Mouse (Mus musculus) hindbrain, embryonic 14.5 days (tissue): ENCODE results near the gene Chn2. TPM values are rescaled to one million over a fixed set of nuclear protein-coding genes. Genes with fewer than 3 reads are reported as not detected.

Experiments used
- ATAC-seq: fragments of 200-750 bp; cut with Nextera tagmentation; 2 replicates; pipeline ENCODE4 v1.8.0; 2017; ENCODE audit warnings: moderate number of reproducible peaks, mild to moderate bottlenecking, moderate TSS enrichment, moderate library complexity; ENCODE audit not compliant: low FRiP score
- DNase-seq: peaks from one replicate; pipeline ENCODE4 v3.0.0-alpha.2; 2015; ENCODE audit warnings: low spot score
- H3K27ac ChIP-seq: fragments of 300-500 bp; sonication (generic); 2 replicates; pipeline ENCODE4 v1.5.1; 2014; ENCODE audit warnings: mild to moderate bottlenecking, moderate library complexity
- H3K27me3 ChIP-seq: fragments of 300-500 bp; sonication (generic); 2 replicates; pipeline ENCODE4 v1.6.1; 2014; ENCODE audit warnings: mild to moderate bottlenecking, low read length, mixed read lengths; ENCODE audit not compliant: control insufficient read depth, insufficient read depth
- H3K36me3 ChIP-seq: fragments of 300-500 bp; sonication (generic); replicated peaks from 2 replicates; pipeline ENCODE4 v1.6.1; 2014; ENCODE audit not compliant: control insufficient read depth, insufficient read depth
- H3K4me1 ChIP-seq: fragments of 300-500 bp; sonication (generic); replicated peaks from 2 replicates; pipeline ENCODE4 v1.6.1; 2014; ENCODE audit warnings: antibody characterized with exemption, low read length, mixed read lengths; ENCODE audit not compliant: control insufficient read depth, insufficient read depth
- H3K4me2 ChIP-seq: fragments of 300-500 bp; sonication (generic); replicated peaks from 2 replicates; pipeline ENCODE4 v1.6.1; 2014; ENCODE audit warnings: mild to moderate bottlenecking, moderate library complexity
- H3K4me3 ChIP-seq: fragments of 300-500 bp; sonication (generic); replicated peaks from 2 replicates; pipeline ENCODE4 v1.5.1; 2014; ENCODE audit warnings: mild to moderate bottlenecking, low read length
- H3K9ac ChIP-seq: fragments of 300-500 bp; sonication (generic); 2 replicates; pipeline ENCODE4 v1.6.1; 2014
- H3K9me3 ChIP-seq: fragments of 300-500 bp; sonication (generic); 2 replicates; pipeline ENCODE4 v1.6.1; 2016; ENCODE audit warnings: low read length; ENCODE audit not compliant: control insufficient read depth
- WGBS: fragments of 180-500 bp; shearing (Covaris S2); extraction: QIAGEN DNeasy Blood & Tissue Kit; methylation state at CpG from one replicate; pipeline ENCODE4 v1.1.7; 2014; 5-methylcytosine and 5-hydroxymethylcytosine counted together
- polyA plus RNA-seq: library from polyadenylated mRNA; unstranded; fragments of >200 nt; fragmentation: Nextera tagmentation; extraction: Ambion mirVana; gene quantifications from 2 replicates; pipeline ENCODE4 v1.2.1, GENCODE M21; 2014

The Chn2 gene
- polyA plus RNA-seq, 1 experiment from 2014 or later, result 28.3 TPM

DNA sequence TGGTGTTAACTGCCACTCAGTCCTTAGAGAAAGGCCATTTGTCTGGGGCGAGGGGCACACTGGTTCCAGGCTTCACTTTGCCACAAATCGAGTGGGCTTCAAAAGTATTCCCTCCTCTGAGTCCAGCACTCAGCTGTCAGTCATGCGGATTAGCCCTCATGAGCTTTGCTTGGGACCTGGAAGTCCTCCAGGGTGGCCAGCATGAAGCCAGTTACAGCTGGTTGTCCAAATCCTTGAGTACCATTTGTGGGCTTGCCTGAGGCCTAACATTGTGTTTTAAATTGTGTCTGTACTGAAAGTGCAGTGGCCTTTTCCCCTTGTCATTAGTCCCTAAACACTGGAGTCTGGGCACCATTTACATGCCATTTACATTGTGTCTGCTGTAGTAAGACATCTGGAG is 101.8 kb downstream of the Chn2 start:
- DNase-seq (no peak), ATAC-seq (no peak)
- Histone ChIP-seq H3K4me3 (no peak overlapping the region), H3K27me3 (no peaks in the 10 kb centered on the region), H3K4me2 (no peak overlapping the region), H3K4me1 (0 out of 2 replicates have a peak, but pooled peaks cover 4% of the 10 kb centered on the region), H3K36me3 (no peaks in the 10 kb centered on the region), H3K27ac (no peak overlapping the region), H3K9me3 (no peaks in the 10 kb centered on the region), H3K9ac (no peak overlapping the region)
- 66% methylated on average over 3 of the region's 3 CpGs for WGBS

- no peak overlapping the region for H3K27ac ChIP-seq
- WGBS, result 83% methylated on average over 11 of the region's 11 CpGs
- ATAC-seq (no peak), DNase-seq (no peak)
- H3K27me3 ChIP-seq, result no peaks in the 10 kb centered on the region
- no peak overlapping the region for H3K4me3 ChIP-seq
- no peaks in the 10 kb centered on the region for H3K36me3 ChIP-seq
- 0 out of 2 replicates have a peak, but pooled peaks cover 4% of the 10 kb centered on the region for H3K4me1 ChIP-seq
- no peaks in the 10 kb centered on the region for H3K9me3 ChIP-seq
- no peak overlapping the region for H3K4me2 ChIP-seq
- no peak overlapping the region for H3K9ac ChIP-seq
Measured at GRCm38 (mm10) chr6:54142848-54143651, 103.7 kb downstream of the Chn2 start.

DNA sequence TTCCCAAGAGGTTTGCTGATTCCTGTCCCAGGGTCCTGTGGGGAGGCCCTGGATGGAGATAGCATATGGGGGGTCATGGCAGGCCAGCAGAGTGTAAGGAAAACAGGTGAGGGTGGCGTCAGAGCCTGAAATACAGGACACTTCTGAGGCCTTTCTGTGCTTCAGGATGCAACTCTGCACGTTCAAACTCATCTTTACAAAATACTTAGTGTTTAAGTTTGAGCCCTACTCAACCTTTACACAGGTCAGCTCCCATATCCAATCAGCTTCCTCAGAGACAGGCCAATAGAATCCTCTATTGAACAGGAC is 104.3 kb downstream of the Chn2 start:
- no peak overlapping the region for H3K4me2 ChIP-seq
- H3K4me3 ChIP-seq, result no peak overlapping the region
- ATAC-seq (no peak), DNase-seq (no peak)
- 78% methylated on average over 2 of the region's 2 CpGs for WGBS
- no peaks in the 10 kb centered on the region for H3K27me3 ChIP-seq
- no peaks in the 10 kb centered on the region for H3K36me3 ChIP-seq
- H3K9ac ChIP-seq, result no peak overlapping the region
- H3K9me3 ChIP-seq, result no peaks in the 10 kb centered on the region
- 0 out of 2 replicates have a peak, but pooled peaks cover 4% of the 10 kb centered on the region for H3K4me1 ChIP-seq
- H3K27ac ChIP-seq, result no peak overlapping the region

DNA sequence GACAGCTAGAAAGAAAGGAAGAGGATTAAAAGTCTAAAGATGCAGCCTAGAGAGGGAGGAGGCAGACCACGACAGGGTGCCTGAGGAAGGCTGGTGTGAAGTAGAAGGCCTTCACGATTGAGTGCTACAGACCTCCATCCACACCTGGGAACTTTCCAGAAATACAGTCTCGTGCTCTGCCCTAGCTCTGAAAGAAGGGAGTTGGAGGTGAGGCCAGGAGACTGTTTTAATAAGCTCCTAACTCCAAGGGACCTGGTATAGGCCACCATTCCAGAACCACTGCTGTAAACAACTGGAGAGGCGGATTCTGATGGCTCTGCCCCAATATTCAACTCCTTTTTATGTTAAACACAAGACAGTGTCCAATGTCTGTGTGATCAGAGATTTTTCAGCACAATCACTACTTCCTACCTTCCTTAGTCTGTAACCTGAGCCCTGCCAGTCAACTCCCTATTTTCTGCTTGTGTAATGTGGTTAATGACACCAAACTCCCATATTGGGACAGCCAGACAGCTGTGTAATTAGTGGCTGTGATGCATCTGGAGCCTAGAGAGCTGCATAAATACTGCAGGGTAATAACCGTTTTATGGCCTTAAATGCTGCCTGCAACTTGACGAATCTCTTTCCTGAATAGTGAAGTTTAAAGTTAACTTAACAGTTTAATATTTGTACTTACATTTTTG is 109.6 kb downstream of the Chn2 start:
- Histone ChIP-seq H3K9ac (no peak overlapping the region), H3K27me3 (no peaks in the 10 kb centered on the region), H3K27ac (no peak overlapping the region), H3K4me1 (0 out of 2 replicates have a peak, but pooled peaks cover 10% of the 10 kb centered on the region), H3K4me3 (no peak overlapping the region), H3K9me3 (no peaks in the 10 kb centered on the region), H3K4me2 (no peak overlapping the region), H3K36me3 (no peaks in the 10 kb centered on the region)
- WGBS, result 62% methylated on average over 6 of the region's 6 CpGs
- ATAC-seq, result no peak
- no peak for DNase-seq

DNA sequence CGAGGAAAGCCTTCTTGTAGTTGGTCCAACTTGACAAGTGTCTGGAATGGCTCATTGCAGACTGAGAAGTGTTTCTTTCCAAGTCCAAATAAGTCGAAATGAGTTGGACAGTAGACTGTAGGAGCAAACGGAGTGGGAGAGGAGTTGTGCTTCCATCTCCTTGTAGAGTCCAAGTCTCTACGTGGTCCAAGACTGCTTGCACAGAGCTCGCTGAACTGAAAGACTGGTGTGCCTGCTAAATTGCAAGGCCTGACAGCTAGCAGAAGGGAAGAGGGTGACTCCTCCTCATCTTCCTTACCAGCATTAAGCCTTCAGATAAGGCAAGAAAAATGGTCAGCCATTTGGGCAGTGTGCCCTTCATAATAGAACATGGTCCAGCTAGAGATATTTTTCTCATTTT is 111.5 kb downstream of the Chn2 start:
- Histone ChIP-seq H3K9me3 (no peaks in the 10 kb centered on the region), H3K4me1 (0 out of 2 replicates have a peak, but pooled peaks cover 10% of the 10 kb centered on the region), H3K27ac (no peak overlapping the region), H3K4me2 (no peak overlapping the region), H3K36me3 (no peaks in the 10 kb centered on the region), H3K9ac (no peak overlapping the region), H3K4me3 (no peak overlapping the region), H3K27me3 (no peaks in the 10 kb centered on the region)
- no peak for DNase-seq
- WGBS, result 89% methylated on average over 5 of the region's 5 CpGs
- no peak for ATAC-seq

- 0 out of 2 replicates have a peak, but pooled peaks cover 10% of the 10 kb centered on the region for H3K4me1 ChIP-seq
- WGBS, result 70% methylated on average over 7 of the region's 7 CpGs
- no peak overlapping the region for H3K4me2 ChIP-seq
- H3K9ac ChIP-seq, result no peak overlapping the region
- H3K27ac ChIP-seq, result no peak overlapping the region
- no peak for ATAC-seq
- no peaks in the 10 kb centered on the region for H3K27me3 ChIP-seq
- H3K4me3 ChIP-seq, result no peak overlapping the region
- no peaks in the 10 kb centered on the region for H3K9me3 ChIP-seq
- no peaks in the 10 kb centered on the region for H3K36me3 ChIP-seq
- no peak for DNase-seq
Measured at GRCm38 (mm10) chr6:54151443-54152241, 112.3 kb downstream of the Chn2 start.

DNA sequence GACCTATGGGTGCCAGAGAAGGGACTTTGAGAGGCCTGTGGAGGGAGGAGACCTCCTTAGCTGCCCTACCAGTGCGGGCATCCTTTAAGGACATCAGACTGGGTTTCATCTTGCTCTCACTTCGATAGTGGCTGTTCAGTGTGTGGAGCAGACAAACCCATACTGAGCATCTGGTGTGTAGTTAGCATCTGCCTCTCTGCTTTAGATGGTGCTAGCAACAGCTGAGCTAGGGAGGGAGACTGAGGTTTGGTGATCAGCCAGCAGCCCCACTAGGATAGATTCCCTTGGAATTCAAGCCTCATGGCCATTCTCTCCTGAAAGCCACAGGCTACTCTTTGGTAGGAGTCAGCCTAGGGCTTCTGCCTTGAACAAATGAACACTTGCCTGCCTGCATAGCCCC is 117.7 kb downstream of the Chn2 start:
- Histone ChIP-seq H3K4me2 (no peak overlapping the region), H3K27ac (no peak overlapping the region), H3K9ac (no peak overlapping the region), H3K36me3 (no peaks in the 10 kb centered on the region), H3K9me3 (no peaks in the 10 kb centered on the region), H3K27me3 (no peaks in the 10 kb centered on the region), H3K4me3 (no peak overlapping the region), H3K4me1 (no peaks in the 10 kb centered on the region)
- WGBS, result 95% methylated on average over 2 of the region's 2 CpGs
- ATAC-seq, result no peak
- no peak for DNase-seq

DNA sequence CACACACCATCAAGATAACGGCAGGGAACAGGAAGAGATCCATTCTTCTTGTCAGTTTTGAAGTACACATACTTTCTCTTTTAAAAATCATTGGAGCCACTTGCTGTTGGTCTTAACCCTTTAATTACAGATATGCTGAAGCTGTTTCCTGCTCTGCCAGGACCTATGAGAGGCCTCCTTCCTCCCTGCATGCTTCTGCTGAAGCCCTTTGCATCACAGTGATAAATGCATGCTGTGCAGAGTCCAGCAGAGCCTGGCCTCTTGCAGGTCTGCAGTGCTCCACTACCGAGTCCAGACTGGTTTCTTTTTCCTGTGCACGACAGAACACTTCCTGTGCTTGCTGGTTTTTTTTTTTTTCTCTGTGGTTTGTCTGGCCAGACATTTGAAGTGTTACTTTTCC is 119.0 kb downstream of the Chn2 start:
- H3K36me3 ChIP-seq, result no peaks in the 10 kb centered on the region
- WGBS, result 43% methylated on average over 3 of the region's 3 CpGs
- no peak overlapping the region for H3K4me2 ChIP-seq
- H3K4me3 ChIP-seq, result no peak overlapping the region
- no peaks in the 10 kb centered on the region for H3K27me3 ChIP-seq
- no peaks in the 10 kb centered on the region for H3K9me3 ChIP-seq
- H3K9ac ChIP-seq, result no peak overlapping the region
- DNase-seq (no peak), ATAC-seq (no peak)
- no peak overlapping the region for H3K27ac ChIP-seq
- no peaks in the 10 kb centered on the region for H3K4me1 ChIP-seq

- no peaks in the 10 kb centered on the region for H3K27me3 ChIP-seq
- H3K27ac ChIP-seq, result no peak overlapping the region
- 87% methylated on average over 3 of the region's 3 CpGs for WGBS
- ATAC-seq, result no peak
- no peaks in the 10 kb centered on the region for H3K36me3 ChIP-seq
- no peaks in the 10 kb centered on the region for H3K9me3 ChIP-seq
- H3K9ac ChIP-seq, result no peak overlapping the region
- no peak overlapping the region for H3K4me3 ChIP-seq
- no peak overlapping the region for H3K4me2 ChIP-seq
- DNase-seq, result no peak
- no peaks in the 10 kb centered on the region for H3K4me1 ChIP-seq
Measured at GRCm38 (mm10) chr6:54160677-54161076, 121.3 kb downstream of the Chn2 start.
